8 mouse cellular contexts compared by ENCODE assay signal in genomic region chr5:138473601-138474000, GRCm38 (mm10). TPM values are rescaled to one million over a fixed set of nuclear protein-coding genes. Genes with fewer than 3 reads are reported as not detected.
DNase-seq lines count a peak whose midpoint lies in the region; ATAC-seq and TF ChIP-seq lines count a peak whose summit lies in the region.

No protein-coding gene starts in this region.

- H3K9ac ChIP-seq in kidney, embryonic 14.5 days (ENCODE audit: low read depth, low read length), result no peak overlapping the region
- H3K9ac ChIP-seq in ES-E14 (ENCODE audit: insufficient read depth, low read depth, low read length, poor library complexity, severe bottlenecking), result no peak overlapping the region
- H3K9ac ChIP-seq in limb, embryonic 11.5 days (ENCODE audit: low read length), result no peak overlapping the region

- H3K4me2 ChIP-seq in kidney, embryonic 14.5 days (replicated peaks; ENCODE audit: low read depth, low read length), result no peak overlapping the region
- H3K4me2 ChIP-seq in limb, embryonic 11.5 days (ENCODE audit: low read depth, severe bottlenecking), result no peak overlapping the region

- H3K4me3 ChIP-seq in kidney, adult 2 months (ENCODE audit: insufficient read depth, low read depth, low read length), result no peak overlapping the region
- H3K4me3 ChIP-seq in kidney, embryonic 14.5 days (ENCODE audit: low read length), result no peak overlapping the region
- no peak overlapping the region for H3K4me3 ChIP-seq in ES-E14 (ENCODE audit: insufficient read depth in 1 of 2, low read depth in 1 of 2, low read length in 2 of 2, poor library complexity in 1 of 2, severe bottlenecking in 1 of 2)
- H3K4me3 ChIP-seq in bone marrow, adult 2 months (replicated peaks; ENCODE audit: control insufficient read depth, low read depth, low read length), result no peak overlapping the region
- H3K4me3 ChIP-seq in embryonic fibroblast, embryonic 13.5 days (ENCODE audit: insufficient read depth, low read length), result no peak overlapping the region
- H3K4me3 ChIP-seq in limb, embryonic 11.5 days (ENCODE audit: low read depth, low read length), result no peak overlapping the region

- ATAC-seq in kidney, embryonic 14.5 days (ENCODE audit: low FRiP score, low TSS enrichment), result no peak
- ATAC-seq in limb, embryonic 11.5 days (ENCODE audit: insufficient number of reproducible peaks, low FRiP score, low TSS enrichment, low read depth), result no peak
- ATAC-seq in inflammation-experienced regulatory T-cells, adult 6 months, result no peak

- no peak for TF ChIP-seq POLR2A in kidney, adult 2 months (IDR thresholded peaks at IDR 0.05; ENCODE audit: low read depth, low read length)
- no peak for TF ChIP-seq POLR2A in bone marrow, adult 2 months (IDR thresholded peaks at IDR 0.05; ENCODE audit: borderline replicate concordance, control insufficient read depth, low read depth, low read length)
- TF ChIP-seq POLR2A in embryonic fibroblast, embryonic 13.5 days (IDR thresholded peaks at IDR 0.05; ENCODE audit: low read depth, low read length), result no peak

- no peaks in the 10 kb centered on the region for H3K4me1 ChIP-seq in kidney, adult 2 months (ENCODE audit: control insufficient read depth, insufficient read depth, low read length)
- H3K4me1 ChIP-seq in kidney, embryonic 14.5 days (ENCODE audit: control insufficient read depth, insufficient read depth, low read length), result no peaks in the 10 kb centered on the region
- no peaks in the 10 kb centered on the region for H3K4me1 ChIP-seq in ES-E14 (ENCODE audit: control insufficient read depth in 2 of 2, insufficient read depth in 2 of 2, low read length in 2 of 2, poor library complexity in 1 of 2)
- no peaks in the 10 kb centered on the region; the same call in 1 of the 2 replicates for H3K4me1 ChIP-seq in bone marrow, adult 2 months (ENCODE audit: control insufficient read depth, insufficient read depth, low read length)
- no peaks in the 10 kb centered on the region for H3K4me1 ChIP-seq in embryonic fibroblast, embryonic 13.5 days (ENCODE audit: control insufficient read depth, insufficient read depth, low read length)
- H3K4me1 ChIP-seq in limb, embryonic 11.5 days (ENCODE audit: control insufficient read depth, insufficient read depth, low read length), result no peaks in the 10 kb centered on the region

- no peak overlapping the region for H3K27ac ChIP-seq in kidney, adult 2 months (ENCODE audit: insufficient read depth, low read depth, low read length)
- no peak overlapping the region for H3K27ac ChIP-seq in kidney, embryonic 14.5 days (ENCODE audit: low read depth, low read length)
- no peak overlapping the region for H3K27ac ChIP-seq in ES-E14 (ENCODE audit: insufficient read depth, low read depth, low read length, poor library complexity, severe bottlenecking)
- H3K27ac ChIP-seq in bone marrow, adult 2 months (ENCODE audit: control insufficient read depth, insufficient read depth, low read depth, low read length, poor library complexity), result no peak overlapping the region
- no peak overlapping the region for H3K27ac ChIP-seq in embryonic fibroblast, embryonic 13.5 days (ENCODE audit: insufficient read depth, low read length)
- no peak overlapping the region for H3K27ac ChIP-seq in limb, embryonic 11.5 days (replicated peaks; ENCODE audit: low read depth, low read length)

- peak; percentile 51 for DNase-seq in kidney, adult 2 months
- peak; percentile 60 for DNase-seq in ES-E14 (ENCODE audit: low read depth, low spot score)
- peak; percentile 66 for DNase-seq in limb, embryonic 11.5 days (ENCODE audit: low spot score)
- peak; percentile 74 for DNase-seq in retina, embryonic 14.5 days (ENCODE audit: low spot score)

- H3K27me3 ChIP-seq in kidney, adult 2 months (replicated peaks; ENCODE audit: control insufficient read depth, insufficient read depth, low read length), result no peaks in the 10 kb centered on the region; the same call in 1 of the 2 replicates
- no peaks in the 10 kb centered on the region for H3K27me3 ChIP-seq in kidney, embryonic 14.5 days (ENCODE audit: control insufficient read depth, insufficient read depth, low read length)
- no peaks in the 10 kb centered on the region for H3K27me3 ChIP-seq in limb, embryonic 11.5 days (ENCODE audit: control insufficient read depth, insufficient read depth, low read length)

- WGBS in kidney, adult 2 months, result 16% methylated on average over 6 of the region's 6 CpGs
- 28% methylated on average over 6 of the region's 6 CpGs for WGBS in kidney, embryonic 14.5 days
- 13% methylated on average over 6 of the region's 6 CpGs for WGBS in bone marrow, adult 2 months
- WGBS in limb, embryonic 11.5 days, result 27% methylated on average over 6 of the region's 6 CpGs

- 0 out of 2 replicates have a peak, but pooled peaks cover 4% of the 10 kb centered on the region for H3K9me3 ChIP-seq in kidney, embryonic 14.5 days (ENCODE audit: control insufficient read depth, low read length)
- no peaks in the 10 kb centered on the region for H3K9me3 ChIP-seq in ES-E14 (ENCODE audit: control insufficient read depth, insufficient read depth, low read depth, low read length)
- H3K9me3 ChIP-seq in limb, embryonic 11.5 days (ENCODE audit: control insufficient read depth, low read length), result no peaks in the 10 kb centered on the region

- in situ Hi-C loops in ES-E14 (cut with MboI; ENCODE audit: low sequenced_read_pairs in 2 of 2, unreplicated experiment in 2 of 2), result no loop called here

- peak; percentile 89 for TF ChIP-seq CTCF in kidney, adult 2 months (conservative IDR thresholded peaks at IDR 0.05; ENCODE audit: insufficient read depth, insufficient read length, low read depth, low read length)
- peak; percentile 93 for TF ChIP-seq CTCF in bone marrow, adult 2 months (IDR thresholded peaks at IDR 0.05; ENCODE audit: control insufficient read depth, insufficient read depth, low read length)
- TF ChIP-seq CTCF in embryonic fibroblast, embryonic 13.5 days (IDR thresholded peaks at IDR 0.05; ENCODE audit: borderline replicate concordance, insufficient read depth, low read length), result peak; percentile 75; the same call in 1 of the 2 replicates

- H3K36me3 ChIP-seq in kidney, adult 2 months (ENCODE audit: control insufficient read depth, insufficient read depth, low read length), result no peaks in the 10 kb centered on the region
- H3K36me3 ChIP-seq in kidney, embryonic 14.5 days (ENCODE audit: control insufficient read depth, insufficient read depth, low read length), result no peaks in the 10 kb centered on the region
- no peaks in the 10 kb centered on the region for H3K36me3 ChIP-seq in ES-E14 (ENCODE audit: control insufficient read depth, insufficient read depth, low read length, poor library complexity, severe bottlenecking)
- no peaks in the 10 kb centered on the region for H3K36me3 ChIP-seq in limb, embryonic 11.5 days (ENCODE audit: control insufficient read depth, insufficient read depth, low read length)

TF ChIP-seq in ES-E14, 5 proteins besides CTCF, POLR2A, EP300 and RAD21:
- TF ChIP-seq CHD2 (IDR thresholded peaks at IDR 0.05; ENCODE audit: low read depth, low read length) (no peak), ZC3H11A (IDR thresholded peaks at IDR 0.05; ENCODE audit: borderline replicate concordance, low read depth, low read length) (peak; percentile 77; the same call in 1 of the 2 replicates)

RNA-seq across cellular contexts. Expression of gene Zfp157, which starts 32.3 kb away (rescaled TPM):
- polyA plus RNA-seq in kidney, adult 2 months (2012; rRNA removed), result 4.2 and 5.6 TPM in 2 replicates
- 39.6 and 46.8 TPM in 2 replicates for polyA plus RNA-seq in kidney, embryonic 14.5 days (2014; fragmentation: Nextera tagmentation; extraction: Ambion mirVana)
- total RNA-seq in ES-E14 (2012; rRNA removed), result 12.9 and 14.9 TPM in 2 replicates
- polyA plus RNA-seq in bone marrow, adult 2 months (2011; ENCODE audit: insufficient read depth, insufficient read length, low replicate concordance, missing spikeins), result 2.2 and 8.5 TPM in 2 replicates
- polyA plus RNA-seq in embryonic fibroblast, embryonic 13.5 days (2011; ENCODE audit: insufficient read length, low read depth, missing spikeins), result 12.1 and 22.4 TPM in 2 replicates
- 45.4 and 46.7 TPM in 2 replicates for polyA plus RNA-seq in limb, embryonic 11.5 days (2014; fragmentation: Nextera tagmentation; extraction: Ambion mirVana)
- 10 to 100 TPM; 17.6 to 23.7 (median 23.5) TPM for polyA plus RNA-seq in inflammation-experienced regulatory T-cells, adult 6 months (2017; shearing (Covaris generic))
